ENCODE assay signal across 8 mouse cellular contexts in the genomic region with DNA sequence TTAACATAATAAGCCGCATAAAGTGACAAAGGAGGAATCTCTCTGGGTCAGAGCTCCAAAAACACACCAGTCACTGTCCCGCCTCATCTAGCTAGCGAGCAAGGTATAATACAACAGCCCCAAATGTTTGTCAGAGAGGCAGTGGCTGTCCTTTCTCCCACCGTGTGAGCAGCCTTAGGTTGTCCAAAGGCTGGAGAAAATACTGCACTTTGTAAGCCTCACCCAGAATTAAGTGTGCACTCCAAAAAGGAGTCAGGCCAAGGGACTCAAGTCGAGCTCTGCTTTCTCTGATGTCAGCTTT.
A peak's percentile ranks its signal among the peaks of the same experiment; 100 is the strongest.
DNase-seq lines count a peak whose midpoint lies in the region; ATAC-seq lines count a peak whose summit lies in the region.

No protein-coding gene starts in this region.

- H3K36me3 ChIP-seq in erythroblast, embryonic 14.5 days (ENCODE audit: control insufficient read depth): no peaks in the 10 kb centered on the region
- no peaks in the 10 kb centered on the region for H3K36me3 ChIP-seq in lung, embryonic 15.5 days
- H3K36me3 ChIP-seq in limb, embryonic 13.5 days: no peaks in the 10 kb centered on the region
- no peaks in the 10 kb centered on the region for H3K36me3 ChIP-seq in neural tube, embryonic 15.5 days

- peak overlapping the region; percentile 48 for H3K4me2 ChIP-seq in lung, embryonic 15.5 days
- H3K4me2 ChIP-seq in limb, embryonic 13.5 days (replicated peaks): peak overlapping the region; percentile 55
- peak overlapping the region; percentile 54 for H3K4me2 ChIP-seq in neural tube, embryonic 15.5 days

- H3K9ac ChIP-seq in lung, embryonic 15.5 days: no peak overlapping the region
- no peak overlapping the region for H3K9ac ChIP-seq in limb, embryonic 13.5 days
- H3K9ac ChIP-seq in neural tube, embryonic 15.5 days (replicated peaks): no peak overlapping the region; the same call in 1 of the 2 replicates

- no peak for ATAC-seq in erythroblast, adult 5-6 weeks (replicated peaks; ENCODE audit: low FRiP score, poor library complexity, severe bottlenecking)
- no peak for ATAC-seq in lung, embryonic 15.5 days (ENCODE audit: borderline replicate concordance, extremely low read depth, low FRiP score, low TSS enrichment)
- ATAC-seq in limb, embryonic 13.5 days (ENCODE audit: low FRiP score, low read depth): no peak; the same call in 1 of the 2 replicates
- 0 out of 2 replicates have a peak, but pooled peaks have one; percentile 13 for ATAC-seq in neural tube, embryonic 15.5 days (ENCODE audit: low FRiP score)

- no peak for DNase-seq in lung, postnatal 14 days
- no peak for DNase-seq in thymus, postnatal 25 days
- no peak for DNase-seq in left cerebral cortex, postnatal 10 days (ENCODE audit: extremely low spot score in 1 of 2, low spot score in 2 of 2)

- H3K9me3 ChIP-seq in erythroblast, embryonic 14.5 days (ENCODE audit: control insufficient read depth, low read length): no peaks in the 10 kb centered on the region
- H3K9me3 ChIP-seq in lung, embryonic 15.5 days: no peaks in the 10 kb centered on the region
- H3K9me3 ChIP-seq in limb, embryonic 13.5 days: no peaks in the 10 kb centered on the region
- no peaks in the 10 kb centered on the region for H3K9me3 ChIP-seq in neural tube, embryonic 15.5 days (replicated peaks)

- H3K27ac ChIP-seq in lung, embryonic 15.5 days: no peak overlapping the region
- H3K27ac ChIP-seq in limb, embryonic 13.5 days: no peak overlapping the region
- no peak overlapping the region for H3K27ac ChIP-seq in neural tube, embryonic 15.5 days (replicated peaks)

- H3K27me3 ChIP-seq in erythroblast, embryonic 14.5 days (ENCODE audit: control insufficient read depth): no peaks in the 10 kb centered on the region
- H3K27me3 ChIP-seq in lung, embryonic 15.5 days: no peaks in the 10 kb centered on the region
- peaks cover 3% of the 10 kb centered on the region; the same call in 1 of the 2 replicates for H3K27me3 ChIP-seq in limb, embryonic 13.5 days
- no peaks in the 10 kb centered on the region for H3K27me3 ChIP-seq in neural tube, embryonic 15.5 days (replicated peaks)

- H3K4me3 ChIP-seq in erythroblast, embryonic 14.5 days (replicated peaks): peak overlapping the region; percentile 42
- H3K4me3 ChIP-seq in lung, embryonic 15.5 days: peak overlapping the region; percentile 31; the same call in 1 of the 2 replicates
- H3K4me3 ChIP-seq in limb, embryonic 13.5 days: peak overlapping the region; percentile 35; the same call in 1 of the 2 replicates
- H3K4me3 ChIP-seq in neural tube, embryonic 15.5 days (replicated peaks): no peak overlapping the region; the same call in 1 of the 2 replicates

- intact Hi-C loops in left cerebral cortex, postnatal 10 days (cut with DNase I): no loop called here

- WGBS in lung, embryonic 15.5 days: 63% methylated on average over 5 of the region's 5 CpGs
- WGBS in limb, embryonic 13.5 days: 76% methylated on average over 5 of the region's 5 CpGs
- WGBS in neural tube, embryonic 15.5 days: 68% methylated on average over 5 of the region's 5 CpGs

- H3K4me1 ChIP-seq in erythroblast, embryonic 14.5 days (ENCODE audit: control insufficient read depth): no peaks in the 10 kb centered on the region
- H3K4me1 ChIP-seq in lung, embryonic 15.5 days: 0 out of 2 replicates have a peak, but pooled peaks cover 2% of the 10 kb centered on the region
- H3K4me1 ChIP-seq in limb, embryonic 13.5 days: peaks cover 9% of the 10 kb centered on the region
- H3K4me1 ChIP-seq in neural tube, embryonic 15.5 days: peaks cover 11% of the 10 kb centered on the region; the same call in 1 of the 2 replicates
